Mouse (Mus musculus) left cerebral cortex, postnatal 25 days (tissue): ENCODE measurements around the gene Rpgr. TPM values are rescaled to one million over a fixed set of nuclear protein-coding genes. Genes with fewer than 3 reads are reported as not detected.
A peak's percentile ranks its signal among the peaks of the same experiment; 100 is the strongest.

Experiments
- DNase-seq, 2 experiments: peaks; one replicate each; pipeline ENCODE4 v3.0.0; 2022; ENCODE audit warnings: low spot score in 2 of 2, mixed read lengths in 1 of 2
- intact Hi-C: fragments of 180-260 bp; cut with DNase I; formaldehyde crosslinking; loops from one replicate; pipeline ENCODE4 v1.15.1; 2025
- total RNA-seq, 2 experiments: library from RNA; stranded (reverse); gene quantifications; 2 replicates each; pipeline ENCODE4 v1.2.3; 2021

Rpgr gene
- total RNA-seq, 2 experiments from 2014 or later: 18.6 to 21.9 TPM

DNA sequence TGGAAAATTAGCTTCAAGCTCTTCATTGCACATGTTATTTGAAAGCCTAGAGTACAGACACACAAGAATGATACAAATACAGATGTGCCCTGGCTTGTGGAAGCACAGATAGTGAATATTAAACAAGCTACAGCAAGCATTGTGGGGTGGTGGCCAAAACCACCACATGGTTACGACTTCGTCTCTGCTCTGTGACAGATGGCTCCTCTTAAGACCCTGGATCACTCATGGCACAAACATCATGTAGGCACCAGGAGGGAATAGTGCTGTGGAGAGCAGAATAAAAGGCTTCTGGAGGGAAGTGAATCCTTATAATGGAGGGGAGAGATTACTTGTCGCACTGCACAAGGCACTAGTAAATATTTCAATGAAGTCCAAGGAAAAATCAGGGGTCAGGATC, 120.9 kb downstream of the Rpgr start:
- no peak for DNase-seq

GRCm38 (mm10) chrX:10080385-10080784, 136.3 kb downstream of the Rpgr start:
- DNase-seq: no peak
- intact Hi-C loops: no loop called here

More for the DNA sequence above, 120.9 kb downstream of the Rpgr start:
- intact Hi-C loops: no loop called here

DNA sequence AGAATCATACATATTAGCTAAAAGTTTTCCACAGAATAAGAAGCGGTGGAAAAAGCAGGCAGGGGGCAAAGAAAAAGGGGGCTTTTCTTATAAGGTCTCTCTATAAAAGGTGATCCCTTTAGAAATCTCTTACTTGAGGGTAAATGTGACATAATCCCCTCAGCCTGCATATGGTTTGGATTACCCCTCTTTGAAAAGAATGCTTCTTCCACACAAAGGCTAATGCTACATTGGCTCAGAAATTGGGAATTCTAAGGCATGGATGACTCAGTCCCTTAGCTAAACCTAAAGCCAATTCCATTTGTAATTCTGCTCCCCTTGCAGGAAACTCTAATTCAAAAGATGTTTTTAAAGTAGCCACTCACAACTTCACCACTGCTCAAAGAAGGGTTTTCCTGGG, 136.7 kb downstream of the Rpgr start:
- no peak for DNase-seq
- intact Hi-C loops: no loop called here

DNA sequence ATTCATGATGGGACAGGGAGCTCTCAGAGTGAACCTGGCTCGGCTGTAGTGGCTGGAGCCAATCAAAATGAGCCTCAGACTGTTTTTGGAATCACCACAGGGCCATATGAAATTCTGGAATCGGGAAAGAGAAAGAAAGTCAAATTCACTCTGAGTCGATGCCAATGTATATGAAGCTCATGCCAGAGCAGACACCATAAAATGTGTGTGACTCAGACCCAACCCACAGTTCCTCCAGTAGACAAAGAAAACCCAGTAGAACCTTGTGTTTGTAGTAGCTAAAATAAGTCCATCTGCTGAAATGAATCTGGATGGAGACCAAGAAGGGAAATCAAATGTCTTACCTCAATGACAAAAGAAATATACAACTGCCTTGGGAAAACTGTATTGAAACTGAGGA, 142.8 kb downstream of the Rpgr start:
- peak in 1 of 2 experiments; percentile 61 for DNase-seq

GRCm38 (mm10) chrX:10071529-10071928, 145.2 kb downstream of the Rpgr start:
- intact Hi-C loops: loop anchor here (5.0 kb wide), 1 partner anchor 429 kb away; no protein-coding TSS in a partner anchor
- DNase-seq: no peak

More for the DNA sequence above, 142.8 kb downstream of the Rpgr start:
- intact Hi-C loops: loop anchor here (5.0 kb wide), 1 partner anchor 432 kb away; no protein-coding TSS in a partner anchor

- peak; percentile 19 to 52 for DNase-seq
- intact Hi-C loops: loop anchor here (5.0 kb wide), 1 partner anchor 428 kb away; no protein-coding TSS in a partner anchor
Measured at GRCm38 (mm10) chrX:10070689-10071088, 146.0 kb downstream of the Rpgr start.

GRCm38 (mm10) chrX:10069405-10069804, 147.3 kb downstream of the Rpgr start:
- intact Hi-C loops: no loop called here
- no peak for DNase-seq

- DNase-seq: peak in 1 of 2 experiments; percentile 16
- intact Hi-C loops: no loop called here
Measured at GRCm38 (mm10) chrX:10063781-10064180, 152.9 kb downstream of the Rpgr start.

DNA sequence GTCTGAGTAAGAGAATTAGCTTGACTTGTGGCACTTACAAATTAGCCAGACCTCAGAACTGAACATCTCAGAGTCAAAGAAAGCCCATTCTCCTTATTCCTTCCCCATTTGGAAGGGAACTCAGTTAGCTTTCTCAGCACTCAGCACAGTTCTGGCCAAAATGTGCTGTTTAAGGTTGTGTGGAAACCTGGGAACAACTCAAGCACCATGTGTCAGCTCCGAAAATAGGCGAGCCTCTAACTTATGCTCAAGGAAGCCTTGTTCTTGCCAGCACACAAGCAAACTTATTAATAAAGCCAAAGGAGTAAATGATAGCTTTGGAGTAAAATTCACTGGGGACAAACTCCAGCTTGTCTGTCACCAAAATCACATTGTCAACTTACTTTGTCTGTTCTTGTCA, 153.4 kb downstream of the Rpgr start:
- intact Hi-C loops: no loop called here
- DNase-seq: peak in 1 of 2 experiments; percentile 10

DNA sequence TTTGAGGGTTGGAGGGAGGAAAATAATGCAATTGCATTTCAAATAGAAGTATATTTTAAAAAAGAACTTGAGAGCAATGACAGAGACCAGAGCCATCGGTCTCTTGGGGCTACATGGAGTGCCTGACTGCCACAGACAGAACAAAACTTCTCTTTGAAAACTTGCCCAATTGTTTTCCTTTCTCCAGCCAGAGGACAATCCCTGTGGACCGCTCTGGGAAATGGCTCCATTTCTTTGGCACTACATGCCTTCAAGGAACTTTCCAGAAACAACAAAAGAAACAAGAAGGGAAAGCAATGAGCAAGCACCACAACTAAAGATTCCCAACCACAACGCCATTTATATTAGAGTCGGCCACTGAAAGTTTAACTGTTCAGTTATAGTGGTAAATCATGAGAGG, 154.5 kb downstream of the Rpgr start:
- no peak for DNase-seq

DNA sequence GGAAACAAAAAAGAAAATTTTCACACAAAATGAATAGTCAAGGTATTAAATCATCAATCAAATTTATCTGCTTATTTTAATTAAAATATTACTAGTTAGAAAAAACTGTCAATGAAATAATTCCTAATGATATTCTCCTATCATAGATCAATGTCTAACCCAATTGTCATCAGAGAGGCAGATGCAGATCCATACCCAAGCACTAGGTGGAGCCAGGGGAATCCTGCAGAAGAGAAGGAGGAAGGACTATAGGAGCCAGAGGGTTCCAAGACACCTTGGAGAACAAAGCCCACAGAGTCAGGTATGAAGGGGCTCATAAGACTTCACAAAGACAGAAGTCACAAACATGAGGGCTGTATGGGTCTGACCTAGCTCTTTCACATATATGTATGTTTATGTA, 182.1 kb downstream of the Rpgr start:
- no peak for DNase-seq
- intact Hi-C loops: loop anchor here (10.0 kb wide), 1 partner anchor 160 kb away; no protein-coding TSS in a partner anchor

More for the DNA sequence above, 154.5 kb downstream of the Rpgr start:
- intact Hi-C loops: no loop called here

Other genes with a start within 250 kb of the Rpgr start
- gene Srpx, start 99.2 kb downstream of the Rpgr start, total RNA-seq: 1 to 10 TPM in 1 of 2 experiments, under 1 TPM in 1; 0.69 to 1.0 TPM
- not detected for gene Otc, start 35.4 kb upstream of the Rpgr start, total RNA-seq